Mouse (Mus musculus): ENCODE results near the gene Map4k2. TPM values are rescaled to one million over a fixed set of nuclear protein-coding genes. Genes with fewer than 3 reads are reported as not detected.

The Map4k2 gene
- total and polyA plus RNA-seq, 3 experiments: 8.0 to 22.3 TPM; not detected in 1

DNA sequence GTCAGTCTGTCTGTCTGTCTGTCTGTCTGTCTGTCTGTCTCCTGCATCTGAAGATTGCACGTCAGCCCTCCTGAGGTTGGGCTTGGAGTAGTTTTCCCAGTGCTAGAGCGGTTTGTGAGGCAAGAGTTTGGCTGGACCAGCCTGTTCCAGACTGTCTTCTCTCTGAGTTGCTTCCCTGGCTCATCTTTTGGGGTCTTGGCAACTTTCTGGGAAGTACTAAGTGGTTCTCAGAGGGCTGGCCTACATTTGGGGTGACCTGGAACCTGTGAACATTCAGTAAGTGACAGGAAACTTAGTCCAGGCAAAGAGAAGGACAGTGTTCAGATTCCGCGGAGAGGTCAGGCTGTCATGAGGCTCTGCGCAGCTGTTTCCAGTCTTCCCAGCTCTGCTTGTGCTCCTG lies 48.7 kb upstream of the Map4k2 start:
- Histone ChIP-seq H3K36me3 (ENCODE audit: control insufficient read depth in 1 of 2, insufficient read depth in 2 of 2, low read length in 2 of 2) (peaks cover 8 to 12% of the 10 kb centered on the region in 2 experiments), H3K9ac (ENCODE audit: control insufficient read depth, low read depth, low read length, poor library complexity, severe bottlenecking) (no peak overlapping the region), H3K27ac (ENCODE audit: control insufficient read depth, low read depth, low read length) (no peak overlapping the region), H3K4me1 (ENCODE audit: control insufficient read depth in 1 of 2, insufficient read depth in 2 of 2, low read length in 2 of 2) (peaks cover 6 to 17% of the 10 kb centered on the region in 2 experiments), H3K79me2 (ENCODE audit: control insufficient read depth, insufficient read depth, low read length, poor library complexity) (no peaks in the 10 kb centered on the region), H3K27me3 (ENCODE audit: control insufficient read depth in 1 of 2, insufficient read depth in 2 of 2, low read length in 2 of 2) (no peaks in the 10 kb centered on the region), H3K9me3 (replicated peaks; ENCODE audit: insufficient read depth, low read length) (no peaks in the 10 kb centered on the region), H3K4me3 (ENCODE audit: control insufficient read depth in 1 of 2, insufficient read depth in 1 of 2, low read depth in 2 of 2, low read length in 2 of 2) (no peak overlapping the region)
- no peak for DNase-seq (ENCODE audit: low read depth, low spot score)
- TF ChIP-seq GABPA (IDR thresholded peaks at IDR 0.05; ENCODE audit: low read depth, low read length) (no peak), CHD1 (IDR thresholded peaks at IDR 0.05; ENCODE audit: low read depth, low read length) (no peak), UBTF (IDR thresholded peaks at IDR 0.05; ENCODE audit: borderline replicate concordance, insufficient read depth, low read depth, low read length) (no peak), CTCF (IDR thresholded peaks at IDR 0.05 in 2 of 3, conservative IDR thresholded peaks at IDR 0.05 in 1 of 3; ENCODE audit: control insufficient read depth in 1 of 3, insufficient read depth in 1 of 3, low read depth in 2 of 3, low read length in 3 of 3, poor library complexity in 1 of 3, severe bottlenecking in 1 of 3) (no peak), E2F4 (IDR thresholded peaks at IDR 0.05; ENCODE audit: borderline replicate concordance, low read depth, low read length) (no peak), USF1 (IDR thresholded peaks at IDR 0.05; ENCODE audit: low read depth, low read length) (no peak), ZC3H11A (IDR thresholded peaks at IDR 0.05; ENCODE audit: low read depth, low read length) (no peak), NELFE (IDR thresholded peaks at IDR 0.05; ENCODE audit: low read depth, low read length) (no peak), MAZ (IDR thresholded peaks at IDR 0.05; ENCODE audit: low read depth, low read length) (no peak), MYB (IDR thresholded peaks at IDR 0.05; ENCODE audit: low read depth, low read length) (no peak)

DNA sequence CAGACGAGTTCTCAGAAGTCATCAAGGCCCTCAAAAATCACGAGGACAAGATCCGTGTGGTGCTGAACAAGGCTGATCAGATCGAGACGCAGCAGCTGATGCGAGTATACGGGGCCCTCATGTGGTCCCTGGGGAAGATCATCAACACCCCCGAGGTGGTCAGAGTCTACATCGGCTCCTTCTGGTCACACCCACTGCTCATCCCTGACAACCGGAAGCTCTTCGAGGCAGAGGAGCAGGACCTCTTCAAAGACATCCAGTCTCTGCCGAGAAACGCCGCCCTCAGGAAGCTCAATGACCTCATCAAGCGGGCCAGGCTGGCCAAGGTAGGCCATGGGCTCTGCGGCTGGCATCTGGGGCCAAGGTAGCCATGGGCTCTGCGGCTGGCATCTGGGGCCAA lies 46.6 kb upstream of the Map4k2 start:
- TF ChIP-seq POLR2AphosphoS2 (IDR thresholded peaks at IDR 0.05; ENCODE audit: low read length): no peak
- no peak for TF ChIP-seq CHD1 (IDR thresholded peaks at IDR 0.05; ENCODE audit: low read depth, low read length)
- TF ChIP-seq ZC3H11A (IDR thresholded peaks at IDR 0.05; ENCODE audit: low read depth, low read length): no peak
- no peak for TF ChIP-seq MYC (IDR thresholded peaks at IDR 0.05; ENCODE audit: low read depth, low read length)
- Histone ChIP-seq H3K4me3 (ENCODE audit: control insufficient read depth in 1 of 2, insufficient read depth in 1 of 2, low read depth in 2 of 2, low read length in 2 of 2) (no peak overlapping the region), H3K9ac (ENCODE audit: control insufficient read depth, low read depth, low read length, poor library complexity, severe bottlenecking) (no peak overlapping the region), H3K9me3 (replicated peaks; ENCODE audit: insufficient read depth, low read length) (no peaks in the 10 kb centered on the region), H3K27ac (ENCODE audit: control insufficient read depth, low read depth, low read length) (no peak overlapping the region), H3K27me3 (ENCODE audit: control insufficient read depth in 1 of 2, insufficient read depth in 2 of 2, low read length in 2 of 2) (no peaks in the 10 kb centered on the region), H3K36me3 (ENCODE audit: control insufficient read depth in 1 of 2, insufficient read depth in 2 of 2, low read length in 2 of 2) (peaks cover 8 to 26% of the 10 kb centered on the region in 2 experiments), H3K4me1 (ENCODE audit: control insufficient read depth in 1 of 2, insufficient read depth in 2 of 2, low read length in 2 of 2) (peaks cover 14 to 32% of the 10 kb centered on the region in 2 experiments), H3K79me2 (ENCODE audit: control insufficient read depth, insufficient read depth, low read length, poor library complexity) (no peaks in the 10 kb centered on the region)
- no peak for DNase-seq (ENCODE audit: low read depth, low spot score)

DNA sequence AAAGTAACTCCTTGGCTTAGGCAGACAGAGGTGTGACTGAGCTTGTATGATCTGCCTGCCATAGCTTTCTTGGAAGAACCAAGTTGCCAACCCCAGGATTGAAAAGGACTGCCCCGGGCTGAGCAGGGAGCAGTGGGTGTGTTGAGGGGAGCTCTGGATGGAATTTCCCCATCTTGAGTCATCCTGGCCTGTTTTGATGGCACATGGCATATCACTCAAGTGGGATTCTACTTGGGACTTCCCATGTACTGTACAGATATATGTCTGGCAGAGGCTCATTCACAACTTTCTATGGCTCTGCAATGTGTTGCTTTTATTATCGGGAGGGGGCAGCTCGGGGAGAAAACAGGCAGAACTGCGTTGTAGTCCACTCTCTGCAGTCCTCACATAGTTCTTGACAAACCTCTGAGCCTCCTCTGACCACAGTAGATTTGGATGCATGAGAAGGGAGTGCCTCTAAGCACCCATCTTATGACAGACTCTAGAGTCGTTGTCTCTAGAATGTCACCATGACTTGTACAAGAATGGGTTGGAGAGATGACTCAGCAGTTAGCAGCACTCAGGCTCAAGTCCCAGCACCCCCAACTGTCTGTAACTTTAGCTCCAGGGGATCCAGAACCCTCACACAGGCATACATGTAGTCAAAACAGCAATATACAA lies 44.3 kb upstream of the Map4k2 start:
- no peaks in the 10 kb centered on the region for H3K9me3 ChIP-seq (replicated peaks; ENCODE audit: insufficient read depth, low read length)
- H3K4me3 ChIP-seq (ENCODE audit: control insufficient read depth in 1 of 2, insufficient read depth in 1 of 2, low read depth in 2 of 2, low read length in 2 of 2): no peak overlapping the region
- H3K9ac ChIP-seq (ENCODE audit: control insufficient read depth, low read depth, low read length, poor library complexity, severe bottlenecking): peak overlapping the region; percentile 15

More for the DNA sequence above, 44.3 kb upstream of the Map4k2 start:
- H3K79me2 ChIP-seq (ENCODE audit: control insufficient read depth, insufficient read depth, low read length, poor library complexity): no peaks in the 10 kb centered on the region
- TF ChIP-seq TAL1 (IDR thresholded peaks at IDR 0.05; ENCODE audit: low read length) (no peak), EP300 (IDR thresholded peaks at IDR 0.05; ENCODE audit: low read depth in 1 of 2, low read length in 2 of 2) (0 out of 4 replicates have a peak, but pooled peaks of 1 of the 2 experiments have one; percentile 13), ETS1 (IDR thresholded peaks at IDR 0.05; ENCODE audit: low read depth, low read length) (peak; percentile 58), MAFK (IDR thresholded peaks at IDR 0.05; ENCODE audit: borderline replicate concordance, low read depth, low read length) (peak; percentile 73), GABPA (IDR thresholded peaks at IDR 0.05; ENCODE audit: low read depth, low read length) (peak; percentile 91), UBTF (IDR thresholded peaks at IDR 0.05; ENCODE audit: borderline replicate concordance, insufficient read depth, low read depth, low read length) (no peak)
- peak; percentile 76 for DNase-seq (ENCODE audit: low read depth, low spot score)
- H3K27me3 ChIP-seq (ENCODE audit: control insufficient read depth in 1 of 2, insufficient read depth in 2 of 2, low read length in 2 of 2): no peaks in the 10 kb centered on the region
- H3K4me1 ChIP-seq (ENCODE audit: control insufficient read depth in 1 of 2, insufficient read depth in 2 of 2, low read length in 2 of 2): peaks cover 24 to 54% of the 10 kb centered on the region in 2 experiments
- peaks cover 6 to 46% of the 10 kb centered on the region in 2 experiments for H3K36me3 ChIP-seq (ENCODE audit: control insufficient read depth in 1 of 2, insufficient read depth in 2 of 2, low read length in 2 of 2)
- H3K27ac ChIP-seq (ENCODE audit: control insufficient read depth, low read depth, low read length): peak overlapping the region; percentile 77
